Mouse (Mus musculus) mesoderm, embryonic 11.5 days (tissue): ENCODE measurements at regions not wholly inside any gene's neighbourhood (a gene's known extent, or its start where the extent isn't known, plus 50 kb on each side); places are given as distances from the start of the nearest gene placed in this dataset.

ENCODE experiments used
- DNase-seq: peaks from one replicate; pipeline ENCODE4 v3.0.0-alpha.2; 2012; ENCODE audit warnings: low read depth, low spot score

DNA sequence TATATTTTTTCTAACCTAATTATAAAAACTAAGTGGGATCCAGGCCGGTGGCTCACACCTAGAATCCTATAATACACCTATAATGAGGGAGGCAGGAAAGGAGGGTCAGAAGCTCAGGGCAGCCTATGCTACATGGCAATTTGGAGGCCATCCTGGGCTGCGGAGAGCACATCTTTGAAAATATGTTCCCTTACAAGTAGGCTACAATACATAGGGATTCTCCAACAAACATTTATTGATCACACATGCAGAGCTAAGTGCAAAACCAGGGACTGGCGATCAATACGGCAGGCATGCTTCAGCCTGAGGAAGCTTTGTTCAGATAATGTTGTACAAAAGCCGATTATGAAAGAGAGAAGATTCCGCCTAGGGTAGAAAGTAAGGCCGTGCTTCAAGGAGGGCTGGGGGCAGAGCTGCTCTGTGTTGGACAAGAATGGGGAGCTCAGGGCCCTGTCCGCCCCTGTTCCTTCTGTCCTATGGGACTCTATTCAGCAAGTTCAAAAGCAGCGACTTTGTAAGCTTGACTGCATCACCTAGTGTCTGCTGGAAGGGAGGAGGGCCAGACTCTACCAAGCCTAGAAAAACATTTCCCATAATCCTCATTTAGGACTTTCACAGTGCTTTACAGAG is 53.4 kb upstream of the Sgk1 start:
- no peak for DNase-seq

GRCm38 (mm10) chr10:21829062-21829731 is 52.8 kb upstream of the Sgk1 start:
- no peak for DNase-seq

- no peak for DNase-seq
Observed at GRCm38 (mm10) chr10:21831002-21831696, 50.8 kb upstream of the Sgk1 start.
